Mouse (Mus musculus): Measurements from ENCODE around the gene 2210016L21Rik. TPM values are rescaled to one million over a fixed set of nuclear protein-coding genes. Genes with fewer than 3 reads are reported as not detected.
A peak's percentile ranks its signal among the peaks of the same experiment; 100 is the strongest.
"Not testable (repeated sequence)": the region's sequence is repeated elsewhere in the genome, so short reads cannot be mapped to it uniquely, and the experiment has no call there.

The 2210016L21Rik gene
- polyA plus RNA-seq, 1 experiment, result 19.6 TPM

DNA sequence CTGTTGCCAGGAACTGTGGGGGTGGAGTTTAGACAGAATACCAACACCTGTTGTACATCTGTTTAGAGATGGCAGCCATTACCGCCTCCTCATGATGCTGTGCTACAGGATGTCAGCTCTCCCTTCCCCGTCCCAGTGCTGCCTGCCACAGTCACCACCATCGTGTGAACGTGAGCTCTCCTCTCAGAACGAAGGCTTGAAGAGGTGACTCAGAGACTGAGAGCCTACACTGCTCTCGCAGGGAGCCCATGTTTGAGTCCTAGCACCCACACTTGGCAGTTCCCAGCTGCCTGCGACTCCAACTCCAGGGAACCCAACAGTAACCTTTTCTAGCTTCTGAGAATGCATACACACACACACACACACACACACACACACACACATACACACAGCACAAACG, 27.1 kb upstream of the 2210016L21Rik start:
- Histone ChIP-seq H3K4me3 (no peak overlapping the region), H3K4me2 (ENCODE audit: low read depth) (no peak overlapping the region), H3K79me2 (ENCODE audit: control insufficient read depth, insufficient read depth) (no peaks in the 10 kb centered on the region), H3ac (ENCODE audit: control insufficient read depth, insufficient read length) (no peak overlapping the region), H3K27me3 (ENCODE audit: control insufficient read depth, insufficient read depth, insufficient read length) (no peaks in the 10 kb centered on the region), H3K36me3 (ENCODE audit: control insufficient read depth, insufficient read depth) (no peaks in the 10 kb centered on the region)
- TF ChIP-seq MYOD1 (IDR thresholded peaks at IDR 0.05; ENCODE audit: control insufficient read depth in 1 of 3, insufficient read length in 2 of 3, low read depth in 2 of 3) (peak in 2 of 3 experiments; percentile 33 to 72), USF1 (IDR thresholded peaks at IDR 0.05; ENCODE audit: low read depth) (no peak)

DNA sequence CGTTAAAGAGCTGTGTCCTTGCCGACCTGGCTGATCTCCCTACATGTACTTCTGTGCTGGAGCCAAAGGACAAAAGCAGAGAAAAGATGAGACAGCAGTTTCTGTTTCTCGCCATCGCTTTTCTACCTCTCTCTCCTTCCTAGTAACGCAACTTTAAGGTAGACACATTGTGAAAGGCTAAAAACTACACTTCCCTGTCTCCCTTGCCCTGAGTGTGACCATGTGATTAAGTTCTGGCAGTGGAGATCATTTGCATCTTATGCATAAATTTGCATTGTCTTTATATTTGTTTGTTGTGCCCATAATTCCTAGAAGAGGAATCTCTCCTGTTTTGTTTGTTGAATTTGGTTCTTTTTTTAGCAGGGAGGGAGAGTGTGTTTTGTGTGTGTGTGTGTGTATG, 26.1 kb upstream of the 2210016L21Rik start:
- TF ChIP-seq MYOD1 (IDR thresholded peaks at IDR 0.05; ENCODE audit: control insufficient read depth in 1 of 3, insufficient read length in 2 of 3, low read depth in 2 of 3) (no peak), POLR2A (IDR thresholded peaks at IDR 0.05; ENCODE audit: insufficient read length, low read depth) (no peak), MYOG (IDR thresholded peaks at IDR 0.05; ENCODE audit: control insufficient read depth in 1 of 3, insufficient read depth in 1 of 3, insufficient read length in 2 of 3, low read depth in 2 of 3) (no peak), POLR2AphosphoS2 (IDR thresholded peaks at IDR 0.05; ENCODE audit: insufficient read length, low read depth) (no peak), CEBPB (IDR thresholded peaks at IDR 0.05; ENCODE audit: insufficient read depth, poor library complexity, severe bottlenecking) (no peak), TCF3 (IDR thresholded peaks at IDR 0.05; ENCODE audit: insufficient read length, low read depth) (no peak), MAX (IDR thresholded peaks at IDR 0.05; ENCODE audit: low read depth) (no peak), TCF12 (IDR thresholded peaks at IDR 0.05; ENCODE audit: insufficient read depth, poor library complexity, severe bottlenecking) (no peak), E2F4 (IDR thresholded peaks at IDR 0.05; ENCODE audit: insufficient read depth) (no peak), USF1 (IDR thresholded peaks at IDR 0.05; ENCODE audit: low read depth) (no peak), SRF (IDR thresholded peaks at IDR 0.05; ENCODE audit: control insufficient read depth, insufficient read length, low read depth) (no peak), REST (IDR thresholded peaks at IDR 0.05; ENCODE audit: insufficient read depth, insufficient read length) (no peak)
- no peak overlapping the region for H3ac ChIP-seq (ENCODE audit: control insufficient read depth, insufficient read length)
- H3K4me2 ChIP-seq (ENCODE audit: low read depth), result no peak overlapping the region
- no peaks in the 10 kb centered on the region for H3K79me2 ChIP-seq (ENCODE audit: control insufficient read depth, insufficient read depth)
- no peak overlapping the region for H3K4me3 ChIP-seq
- no peaks in the 10 kb centered on the region for H3K27me3 ChIP-seq (ENCODE audit: control insufficient read depth, insufficient read depth, insufficient read length)
- H3K36me3 ChIP-seq (ENCODE audit: control insufficient read depth, insufficient read depth), result no peaks in the 10 kb centered on the region

GRCm38 (mm10) chr5:114916777-114917176, 25.2 kb upstream of the 2210016L21Rik start:
- Histone ChIP-seq H3ac (ENCODE audit: control insufficient read depth, insufficient read length) (no peak overlapping the region), H3K79me2 (ENCODE audit: control insufficient read depth, insufficient read depth) (no peaks in the 10 kb centered on the region), H3K4me3 (no peak overlapping the region), H3K36me3 (ENCODE audit: control insufficient read depth, insufficient read depth) (no peaks in the 10 kb centered on the region), H3K4me2 (ENCODE audit: low read depth) (no peak overlapping the region), H3K27me3 (ENCODE audit: control insufficient read depth, insufficient read depth, insufficient read length) (no peaks in the 10 kb centered on the region)
- TF ChIP-seq MYOG (IDR thresholded peaks at IDR 0.05; ENCODE audit: control insufficient read depth in 1 of 3, insufficient read depth in 1 of 3, insufficient read length in 2 of 3, low read depth in 2 of 3) (no peak), POLR2A (IDR thresholded peaks at IDR 0.05; ENCODE audit: insufficient read length, low read depth) (no peak), POLR2AphosphoS2 (IDR thresholded peaks at IDR 0.05; ENCODE audit: insufficient read length, low read depth) (no peak)

DNA sequence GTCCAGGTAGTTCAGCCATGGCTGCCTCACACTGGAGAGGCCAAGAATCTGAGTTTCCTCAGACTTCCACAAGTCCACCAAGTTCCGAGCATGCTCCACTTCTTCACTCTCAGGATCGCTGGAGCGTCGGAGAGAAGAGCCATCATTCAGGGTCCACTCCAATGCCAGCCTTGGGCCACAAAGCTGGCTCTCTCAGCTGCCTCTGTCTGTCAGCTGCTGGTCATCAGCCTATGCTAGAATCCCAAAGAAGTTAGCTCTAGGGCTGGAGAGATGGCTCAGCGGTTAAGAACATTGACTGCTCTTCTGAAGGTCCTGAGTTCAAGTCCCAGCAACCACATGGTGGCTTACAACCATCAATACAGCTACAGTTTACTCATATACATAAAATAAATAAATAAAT, 24.6 kb upstream of the 2210016L21Rik start:
- not testable (repeated sequence) for H3K36me3 ChIP-seq (ENCODE audit: control insufficient read depth, insufficient read depth); H3ac ChIP-seq (ENCODE audit: control insufficient read depth, insufficient read length); H3K4me3 ChIP-seq; H3K27me3 ChIP-seq (ENCODE audit: control insufficient read depth, insufficient read depth, insufficient read length); H3K4me2 ChIP-seq (ENCODE audit: low read depth); H3K79me2 ChIP-seq (ENCODE audit: control insufficient read depth, insufficient read depth)
- TF ChIP-seq MYOD1 (IDR thresholded peaks at IDR 0.05; ENCODE audit: control insufficient read depth in 1 of 3, insufficient read length in 2 of 3, low read depth in 2 of 3), result peak in 2 of 3 experiments; percentile 57 to 66

- no peak overlapping the region for H3K4me3 ChIP-seq
- H3K4me2 ChIP-seq (ENCODE audit: low read depth), result no peak overlapping the region
- no peaks in the 10 kb centered on the region for H3K79me2 ChIP-seq (ENCODE audit: control insufficient read depth, insufficient read depth)
- H3K36me3 ChIP-seq (ENCODE audit: control insufficient read depth, insufficient read depth), result no peaks in the 10 kb centered on the region
- no peak for TF ChIP-seq TCF3 (IDR thresholded peaks at IDR 0.05; ENCODE audit: insufficient read length, low read depth)
- no peak for TF ChIP-seq CEBPB (IDR thresholded peaks at IDR 0.05; ENCODE audit: insufficient read depth, poor library complexity, severe bottlenecking)
- no peak for TF ChIP-seq MAX (IDR thresholded peaks at IDR 0.05; ENCODE audit: low read depth)
- no peak for TF ChIP-seq REST (IDR thresholded peaks at IDR 0.05; ENCODE audit: insufficient read depth, insufficient read length)
- TF ChIP-seq TCF12 (IDR thresholded peaks at IDR 0.05; ENCODE audit: insufficient read depth, poor library complexity, severe bottlenecking), result no peak
- TF ChIP-seq E2F4 (IDR thresholded peaks at IDR 0.05; ENCODE audit: insufficient read depth), result no peak
- no peak for TF ChIP-seq MYOD1 (IDR thresholded peaks at IDR 0.05; ENCODE audit: control insufficient read depth in 1 of 3, insufficient read length in 2 of 3, low read depth in 2 of 3)
- no peak for TF ChIP-seq POLR2AphosphoS2 (IDR thresholded peaks at IDR 0.05; ENCODE audit: insufficient read length, low read depth)
- TF ChIP-seq MYOG (IDR thresholded peaks at IDR 0.05; ENCODE audit: control insufficient read depth in 1 of 3, insufficient read depth in 1 of 3, insufficient read length in 2 of 3, low read depth in 2 of 3), result no peak
- no peak for TF ChIP-seq SRF (IDR thresholded peaks at IDR 0.05; ENCODE audit: control insufficient read depth, insufficient read length, low read depth)
- no peak for TF ChIP-seq POLR2A (IDR thresholded peaks at IDR 0.05; ENCODE audit: insufficient read length, low read depth)
- TF ChIP-seq USF1 (IDR thresholded peaks at IDR 0.05; ENCODE audit: low read depth), result no peak
- H3K27me3 ChIP-seq (ENCODE audit: control insufficient read depth, insufficient read depth, insufficient read length), result no peaks in the 10 kb centered on the region
- no peak overlapping the region for H3ac ChIP-seq (ENCODE audit: control insufficient read depth, insufficient read length)
These were observed 20.2 kb upstream of the 2210016L21Rik start for GRCm38 (mm10) chr5:114921551-114922365.

Measured in myocyte (in vitro differentiated cells).